Mouse (Mus musculus) CH12.LX (cell line): Measurements from ENCODE around the gene Nipbl. TPM values are rescaled to one million over a fixed set of nuclear protein-coding genes. Genes with fewer than 3 reads are reported as not detected.

Experiments used
- DNase-seq: peaks from one replicate; pipeline ENCODE4 v3.0.0-alpha.2; 2013; ENCODE audit errors: extremely low read depth
- H3K27ac ChIP-seq: 2 replicates; pipeline ENCODE4 v1.5.1; 2012; ENCODE audit warnings: low read depth, mild to moderate bottlenecking, control low read depth, moderate library complexity; ENCODE audit not compliant: insufficient read depth
- H3K27me3 ChIP-seq: replicated peaks from 2 replicates; pipeline ENCODE3; 2012; ENCODE audit warnings: inconsistent platforms
- H3K36me3 ChIP-seq, 2 experiments: replicated peaks in 1 of 2; 2 replicates each; pipeline versions ENCODE3 to v1.6.1; 2012; ENCODE audit warnings: inconsistent platforms in 1 of 2, low read length in 1 of 2, mild to moderate bottlenecking in 1 of 2, mixed read lengths in 1 of 2, moderate library complexity in 1 of 2; ENCODE audit not compliant: control insufficient read depth in 1 of 2, insufficient read depth in 1 of 2
- H3K4me1 ChIP-seq, 2 experiments: 2 replicates each; pipeline ENCODE4 v1.6.1; 2012; ENCODE audit warnings: inconsistent platforms in 1 of 2, moderate library complexity in 1 of 2; ENCODE audit not compliant: insufficient read depth in 2 of 2, control insufficient read depth in 1 of 2
- H3K4me2 ChIP-seq: 2 replicates; pipeline ENCODE4 v1.6.1; 2012; ENCODE audit warnings: low read depth, mild to moderate bottlenecking, control low read depth; ENCODE audit not compliant: poor library complexity, insufficient read depth, severe bottlenecking
- H3K4me3 ChIP-seq, 3 experiments: fragments of 150-350 bp in 1 of 3; sonication (generic) in 1 of 3; replicated peaks in 1 of 3; 2 replicates each; pipeline versions ENCODE3 to v1.5.1; 2011 to 2012; ENCODE audit warnings: low read depth in 2 of 3, low read length in 2 of 3, mild to moderate bottlenecking in 2 of 3, moderate library complexity in 2 of 3, control low read depth in 1 of 3, improper control_type of control experiment in 1 of 3, inconsistent platforms in 1 of 3, mixed read lengths in 1 of 3; ENCODE audit not compliant: poor library complexity in 1 of 3
- H3K79me2 ChIP-seq: replicated peaks from 2 replicates; pipeline ENCODE4 v1.6.1; 2012; ENCODE audit warnings: mild to moderate bottlenecking, moderate library complexity; ENCODE audit not compliant: control insufficient read depth, poor library complexity, insufficient read depth, severe bottlenecking; ENCODE audit errors: extremely low read depth
- H3K9ac ChIP-seq: 2 replicates; pipeline ENCODE4 v1.6.1; 2012; ENCODE audit warnings: low read depth, mild to moderate bottlenecking, control low read depth, moderate library complexity; ENCODE audit not compliant: insufficient read depth
- H3K9me3 ChIP-seq: replicated peaks from 2 replicates; pipeline ENCODE3; 2012; ENCODE audit warnings: low read length, inconsistent platforms, mixed read lengths
- BHLHE40 ChIP-seq: IDR thresholded peaks from 2 replicates; pipeline ENCODE4 v1.6.1; 2011; ENCODE audit warnings: mild to moderate bottlenecking, low read depth, low read length, improper control_type of control experiment
- E2F4 ChIP-seq: IDR thresholded peaks from 2 replicates; pipeline ENCODE4 v1.6.1; 2011; ENCODE audit warnings: low read depth, low read length, improper control_type of control experiment; ENCODE audit not compliant: insufficient replicate concordance
- ETS1 ChIP-seq: conservative IDR thresholded peaks from 2 replicates; pipeline ENCODE4 v1.6.1; 2012; ENCODE audit warnings: low read depth, mild to moderate bottlenecking, inconsistent platforms, low read length, improper control_type of control experiment, moderate library complexity
- GABPA ChIP-seq: IDR thresholded peaks from 2 replicates; pipeline ENCODE4 v1.6.1; 2012; ENCODE audit warnings: low read depth, low read length, improper control_type of control experiment, inconsistent platforms; ENCODE audit not compliant: insufficient replicate concordance
- HCFC1 ChIP-seq: IDR thresholded peaks from 2 replicates; pipeline ENCODE4 v1.6.1; 2012; ENCODE audit warnings: low read depth, mild to moderate bottlenecking, inconsistent platforms, low read length, improper control_type of control experiment
- JUND ChIP-seq: conservative IDR thresholded peaks from 2 replicates; pipeline ENCODE4 v1.6.1; 2011; ENCODE audit warnings: low read depth, low read length, improper control_type of control experiment
- MAZ ChIP-seq: IDR thresholded peaks from 2 replicates; pipeline ENCODE4 v1.6.1; 2012; ENCODE audit warnings: low read depth, mild to moderate bottlenecking, inconsistent platforms, low read length, improper control_type of control experiment, moderate library complexity
- NRF1 ChIP-seq: IDR thresholded peaks from 2 replicates; pipeline ENCODE4 v1.6.1; 2014; ENCODE audit warnings: low read depth, mild to moderate bottlenecking, inconsistent platforms, low read length, improper control_type of control experiment, moderate library complexity
- PAX5 ChIP-seq: IDR thresholded peaks from 2 replicates; pipeline ENCODE4 v1.6.1; 2012; ENCODE audit warnings: low read length, inconsistent platforms, mixed read lengths
- RCOR1 ChIP-seq: conservative IDR thresholded peaks from 2 replicates; pipeline ENCODE4 v1.6.1; 2012; ENCODE audit warnings: low read depth, mild to moderate bottlenecking, inconsistent platforms, low read length, improper control_type of control experiment
- UBTF ChIP-seq: IDR thresholded peaks from 2 replicates; pipeline ENCODE4 v1.6.1; 2012; ENCODE audit warnings: low read depth, mild to moderate bottlenecking, inconsistent platforms, low read length, improper control_type of control experiment, moderate library complexity
- USF2 ChIP-seq: conservative IDR thresholded peaks from 2 replicates; pipeline ENCODE4 v1.6.1; 2011; ENCODE audit warnings: low read depth, low read length, improper control_type of control experiment
- ZMIZ1 ChIP-seq: IDR thresholded peaks from 2 replicates; pipeline ENCODE4 v1.6.1; 2012; ENCODE audit warnings: low read depth, mild to moderate bottlenecking, inconsistent platforms, low read length, improper control_type of control experiment
- dilution Hi-C: fragments of 300-500 bp; cut with MboI; formaldehyde crosslinking; loops from 2 replicates; pipeline ENCODE4 v1.14.3; 2020; ENCODE audit warnings: low sequenced_read_pairs; ENCODE audit not compliant: extremely low pct_unique_long_range_greater_than_20kb, extremely low pct_ligation_motif_present
- in situ Hi-C: fragments of 300-500 bp; cut with MboI; formaldehyde crosslinking; loops from 3 replicates; pipeline ENCODE4 v1.14.3; 2019; ENCODE audit warnings: low sequenced_read_pairs, low pct_ligation_motif_present, low pct_unique_long_range_greater_than_20kb, mixed read lengths
- polyA plus RNA-seq: library from polyadenylated mRNA; unstranded; fragments of >175 nt; gene quantifications from 2 replicates; pipeline ENCODE4 v1.2.1, GENCODE M21; 2012; ENCODE audit warnings: low read depth; ENCODE audit not compliant: insufficient read length
- total RNA-seq, 2 experiments: library from RNA; depleted of rRNA; stranded (reverse); fragments of 300-350 nt in 1 of 2; fragments of >200 nt in 1 of 2; gene quantifications; 2 replicates each; pipeline ENCODE4 v1.2.3; 2012 to 2014

The Nipbl gene
- total and polyA plus RNA-seq, 3 experiments, result 16.3 to 30.8 (median 19.8) TPM

GRCm38 (mm10) chr15:8442761-8443160 is 1.5 kb downstream of the Nipbl start:
- no peak for TF ChIP-seq ETS1
- no peak for TF ChIP-seq BHLHE40
- TF ChIP-seq HCFC1, result no peak
- TF ChIP-seq USF2, result no peak
- no peak for TF ChIP-seq PAX5
- TF ChIP-seq MAZ, result no peak
- no peak for TF ChIP-seq NRF1
- no peak for TF ChIP-seq ZMIZ1
- no peak for TF ChIP-seq RCOR1
- no peak for TF ChIP-seq GABPA
- TF ChIP-seq E2F4, result no peak
- no peak for TF ChIP-seq JUND
- TF ChIP-seq, all 38 proteins: peak for 0
- dilution Hi-C loops (no loop called here), in situ Hi-C loops (loop anchor here (10.0 kb wide), 3 partner anchors 58 to 172 kb away; no protein-coding TSS in a partner anchor)
- Histone ChIP-seq H3K9ac (peak overlapping the region; percentile 97), H3K79me2 (peaks cover 42% of the 10 kb centered on the region), H3K36me3 (no peaks in the 10 kb centered on the region), H3K27ac (no peak overlapping the region), H3K4me2 (peak overlapping the region; percentile 83), H3K9me3 (no peaks in the 10 kb centered on the region), H3K27me3 (no peaks in the 10 kb centered on the region), H3K4me3 (peak overlapping the region; percentile 58 to 79 (median 73)), H3K4me1 (peaks cover 0 to 12% of the 10 kb centered on the region in 2 experiments; a peak in 2 of 4 replicates)
- peak; percentile 67 for DNase-seq

DNA sequence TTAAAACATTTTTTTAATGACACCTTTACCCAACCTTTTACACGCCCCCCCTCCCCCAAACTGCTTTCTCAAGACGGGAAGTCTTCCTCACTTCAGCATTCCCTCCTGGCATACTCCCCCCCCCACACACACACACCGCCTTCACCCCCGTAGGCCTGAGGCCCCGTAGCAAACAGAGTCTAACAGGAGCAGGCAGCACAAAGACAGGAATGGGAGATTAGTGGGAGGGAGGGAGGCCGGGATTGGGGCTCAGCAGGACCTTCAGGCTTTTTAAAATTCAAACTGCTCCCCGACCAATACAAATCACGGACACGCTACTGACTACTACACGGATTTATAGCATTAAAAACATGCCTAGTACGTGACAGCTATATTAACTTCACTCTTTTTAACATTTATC is 2.1 kb downstream of the Nipbl start:
- no peak for DNase-seq
- no peak overlapping the region for H3K27ac ChIP-seq
- H3K27me3 ChIP-seq, result no peaks in the 10 kb centered on the region
- no peaks in the 10 kb centered on the region for H3K9me3 ChIP-seq
- peaks cover 0 to 8% of the 10 kb centered on the region in 2 experiments; a peak in 1 of 4 replicates for H3K4me1 ChIP-seq
- peak overlapping the region; percentile 97 for H3K9ac ChIP-seq
- H3K4me2 ChIP-seq, result peak overlapping the region; percentile 83
- no peaks in the 10 kb centered on the region for H3K36me3 ChIP-seq
- dilution Hi-C loops, result no loop called here
- H3K4me3 ChIP-seq, result peak overlapping the region; percentile 58 to 79 (median 73)
- TF ChIP-seq RCOR1 (no peak), E2F4 (no peak), UBTF (no peak)
- in situ Hi-C loops, result loop anchor here (10.0 kb wide), 3 partner anchors 57 to 173 kb away; no protein-coding TSS in a partner anchor
- H3K79me2 ChIP-seq, result peaks cover 39% of the 10 kb centered on the region
